Mouse (Mus musculus) G1E-ER4 (cell line): Measurements from ENCODE around the gene Cdc7. TPM values are rescaled to one million over a fixed set of nuclear protein-coding genes. Genes with fewer than 3 reads are reported as not detected.

ENCODE experiments used
- GATA1 ChIP-seq: IDR thresholded peaks from one replicate; pipeline ENCODE4 v1.8.0; 2012; ENCODE audit warnings: low read length, inconsistent platforms
- polyA plus RNA-seq: library from polyadenylated mRNA; stranded (reverse); fragments of >175 nt; gene quantifications from 2 replicates; pipeline ENCODE4 v1.2.3, GENCODE M21; 2012

Cdc7 gene
- polyA plus RNA-seq, 1 experiment, result 8.0 TPM

GRCm38 (mm10) chr5:107015046-107015421, 50.9 kb downstream of the Cdc7 start:
- TF ChIP-seq GATA1, result no peak

- TF ChIP-seq GATA1, result peak; percentile 60
These were observed 51.4 kb downstream of the Cdc7 start for GRCm38 (mm10) chr5:107015422-107016081.

DNA sequence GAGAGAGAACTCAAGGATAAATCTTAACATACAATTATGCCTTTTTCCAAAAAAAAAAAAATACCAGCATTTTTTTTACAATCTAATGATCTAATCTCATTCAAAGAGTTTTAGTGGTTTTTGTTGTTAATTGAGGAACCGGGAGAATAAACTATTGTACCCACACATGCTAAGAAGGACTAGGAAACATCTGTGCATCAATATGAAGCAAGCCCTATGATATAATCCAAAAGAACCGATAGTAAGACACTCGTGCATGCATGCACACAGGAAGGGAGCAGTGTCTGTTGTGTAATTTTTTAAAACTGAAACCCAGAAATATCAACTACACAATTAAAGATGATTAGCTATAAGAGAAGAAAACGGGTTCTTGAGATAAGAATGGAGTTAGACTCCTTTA, 52.4 kb downstream of the Cdc7 start:
- TF ChIP-seq GATA1, result no peak

GRCm38 (mm10) chr5:107017544-107017943, 53.4 kb downstream of the Cdc7 start:
- TF ChIP-seq GATA1, result no peak

DNA sequence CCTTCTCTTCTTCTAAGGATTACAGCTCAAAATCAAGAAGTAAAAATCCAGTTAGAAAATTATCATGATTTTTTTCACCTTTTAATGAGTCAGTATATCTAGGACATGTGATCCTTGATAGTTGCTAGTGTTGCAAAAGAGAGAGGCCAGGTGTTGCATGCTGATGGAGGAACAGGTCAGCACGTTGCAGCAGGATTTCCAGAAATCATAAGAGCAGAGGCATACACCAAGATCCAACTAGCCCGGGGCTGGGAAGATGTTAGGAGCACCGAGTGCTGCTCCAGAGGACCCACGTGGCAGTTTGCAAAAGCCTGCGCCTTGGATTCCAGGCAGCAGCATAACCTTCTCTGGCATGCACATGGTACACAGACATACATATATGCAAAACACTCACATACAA, 54.9 kb downstream of the Cdc7 start:
- TF ChIP-seq GATA1, result no peak

- no peak for TF ChIP-seq GATA1
These were observed 55.8 kb downstream of the Cdc7 start for GRCm38 (mm10) chr5:107019904-107020303.

- TF ChIP-seq GATA1, result no peak
These were observed 56.2 kb downstream of the Cdc7 start for GRCm38 (mm10) chr5:107020366-107020765.

DNA sequence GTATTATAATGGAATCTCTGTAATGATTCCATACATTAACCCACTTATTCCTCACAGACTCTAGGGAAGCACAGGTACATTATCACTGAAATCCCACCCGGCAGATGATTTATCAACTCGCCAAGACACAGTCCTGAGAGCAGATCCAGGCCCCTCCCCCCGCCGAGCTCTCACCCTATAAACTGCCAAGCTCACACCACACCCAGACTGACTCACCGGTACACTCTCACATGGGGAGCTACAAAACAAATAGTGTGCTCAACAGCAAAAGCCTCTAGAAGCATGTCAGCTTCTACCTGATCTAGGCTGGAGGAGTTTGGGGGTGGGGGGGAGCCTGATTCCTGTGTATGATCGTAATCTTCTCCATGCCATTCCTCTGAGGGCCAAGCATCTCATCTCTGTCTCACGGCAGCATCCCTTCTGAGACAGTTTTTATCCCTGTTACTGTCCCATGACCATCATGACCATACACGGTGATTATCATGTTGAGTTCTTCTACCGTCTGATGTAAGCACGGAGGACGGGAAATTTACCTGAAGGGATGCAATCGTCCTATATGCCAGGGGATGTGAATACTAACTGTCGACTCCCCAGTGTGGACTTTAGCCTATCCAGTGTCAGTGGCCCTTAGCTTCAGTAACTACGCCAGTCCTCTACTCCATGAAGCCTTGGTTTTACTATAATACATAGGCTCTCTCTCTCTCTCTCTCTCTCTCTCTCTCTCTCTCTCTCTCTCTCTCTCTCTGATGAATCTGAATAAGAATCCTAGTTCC, 57.4 kb downstream of the Cdc7 start:
- no peak for TF ChIP-seq GATA1

DNA sequence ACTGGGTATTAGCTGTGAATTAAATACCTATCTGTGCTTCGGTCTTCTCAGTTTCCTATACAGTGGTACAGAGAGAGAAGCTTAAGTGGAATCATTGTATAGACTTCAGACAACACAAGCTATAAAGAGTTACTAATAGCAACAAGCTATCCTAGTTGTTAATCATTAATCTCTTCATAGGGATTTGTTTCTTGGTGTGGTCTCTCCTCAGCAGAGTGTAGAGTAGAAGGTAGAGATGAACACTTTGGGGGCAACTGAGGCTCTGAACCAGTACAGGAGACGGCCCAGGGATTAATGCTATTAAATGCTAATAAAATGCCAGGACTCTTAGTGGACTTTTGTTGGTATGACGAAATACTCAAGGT, 57.9 kb downstream of the Cdc7 start:
- TF ChIP-seq GATA1, result no peak

DNA sequence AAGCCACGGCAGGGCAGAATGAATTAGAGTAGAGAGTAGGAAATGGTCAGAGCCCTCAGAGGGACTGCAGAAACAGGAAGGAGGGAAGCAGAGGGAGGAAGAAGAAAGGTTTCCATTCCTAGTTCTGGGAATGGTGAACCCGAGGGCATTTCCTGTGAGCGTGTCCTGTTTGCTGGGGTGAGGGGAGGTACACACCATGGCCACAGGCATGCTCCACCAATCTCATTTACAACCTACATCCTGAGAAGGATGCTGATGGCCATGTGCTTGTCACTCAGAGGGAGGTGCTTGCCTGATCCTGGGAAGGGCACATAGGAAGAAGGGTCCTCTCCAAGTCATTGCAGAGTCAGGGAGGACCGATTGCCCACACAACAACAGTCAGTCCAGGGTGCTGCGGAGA, 59.8 kb downstream of the Cdc7 start:
- TF ChIP-seq GATA1, result no peak

- no peak for TF ChIP-seq GATA1
These were observed 61.2 kb downstream of the Cdc7 start for GRCm38 (mm10) chr5:107025371-107025770.

DNA sequence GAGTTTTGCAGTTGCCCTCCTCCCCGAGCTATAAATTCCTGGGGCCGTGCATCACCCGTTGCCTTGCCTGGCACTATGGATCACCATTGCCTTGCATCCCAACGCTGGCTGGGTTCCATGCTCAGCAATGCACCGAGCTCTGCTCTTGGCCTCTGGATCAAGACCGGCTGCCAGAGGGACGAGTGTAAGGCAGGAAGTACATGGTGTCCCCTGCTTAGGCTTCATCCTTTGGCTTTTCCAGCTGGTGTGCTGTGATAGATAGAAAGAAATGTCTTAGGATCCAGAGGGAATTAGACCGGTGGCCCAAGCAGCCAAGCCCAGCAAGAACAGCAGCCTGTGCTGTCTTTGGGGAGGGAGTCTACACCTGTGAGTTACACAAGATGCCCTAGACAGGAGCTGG, 61.7 kb downstream of the Cdc7 start:
- TF ChIP-seq GATA1, result no peak

- no peak for TF ChIP-seq GATA1
These were observed 63.5 kb downstream of the Cdc7 start for GRCm38 (mm10) chr5:107027616-107028015.

GRCm38 (mm10) chr5:107028557-107028956, 64.4 kb downstream of the Cdc7 start:
- no peak for TF ChIP-seq GATA1

- TF ChIP-seq GATA1, result no peak
These were observed 65.7 kb downstream of the Cdc7 start for GRCm38 (mm10) chr5:107029801-107030200.

DNA sequence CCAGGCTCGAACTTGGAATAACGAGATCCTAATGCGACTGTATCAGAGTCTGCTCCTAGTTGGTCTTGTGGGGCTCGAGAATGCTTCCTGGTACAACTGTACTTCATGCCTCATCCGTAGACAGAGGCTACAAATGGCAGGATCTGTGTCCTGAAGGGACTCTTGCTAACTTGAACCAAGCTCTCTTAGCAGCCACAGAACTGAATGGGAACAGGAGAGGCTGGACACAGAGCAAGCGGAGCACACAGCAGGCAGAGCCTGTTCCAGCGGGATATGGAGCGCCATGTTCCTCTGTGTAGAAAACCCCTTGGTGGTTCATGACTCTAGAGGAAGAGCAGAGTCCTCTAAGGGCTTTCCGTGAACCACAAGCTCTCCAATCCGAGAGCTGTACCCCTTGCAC, 66.7 kb downstream of the Cdc7 start:
- TF ChIP-seq GATA1, result no peak

Other genes starting within 250 kb of the Cdc7 start
- not detected in 2 replicates for gene Hfm1, start 38.0 kb upstream of the Cdc7 start, polyA plus RNA-seq